Mouse (Mus musculus) midbrain, embryonic 13.5 days (tissue): ENCODE results near the gene Accs. TPM values are rescaled to one million over a fixed set of nuclear protein-coding genes. Genes with fewer than 3 reads are reported as not detected.

Experiments
- ATAC-seq: fragments of 200-750 bp; cut with Nextera tagmentation; 2 replicates; pipeline ENCODE4 v1.8.0; 2017; ENCODE audit warnings: mild to moderate bottlenecking, moderate TSS enrichment, moderate library complexity
- H3K27ac ChIP-seq: fragments of 300-500 bp; sonication (generic); 2 replicates; pipeline ENCODE4 v1.5.1; 2015; ENCODE audit warnings: inconsistent platforms, mild to moderate bottlenecking, moderate library complexity
- H3K27me3 ChIP-seq: fragments of 300-500 bp; sonication (generic); 2 replicates; pipeline ENCODE4 v1.6.1; 2015; ENCODE audit warnings: mild to moderate bottlenecking, inconsistent platforms
- H3K36me3 ChIP-seq: fragments of 300-500 bp; sonication (generic); 2 replicates; pipeline ENCODE4 v1.6.1; 2015; ENCODE audit warnings: mild to moderate bottlenecking, inconsistent platforms
- H3K4me1 ChIP-seq: fragments of 300-500 bp; sonication (generic); replicated peaks from 2 replicates; pipeline ENCODE4 v1.6.1; 2015; ENCODE audit warnings: inconsistent platforms
- H3K4me2 ChIP-seq: fragments of 300-500 bp; sonication (generic); replicated peaks from 2 replicates; pipeline ENCODE4 v1.6.1; 2015; ENCODE audit warnings: moderate library complexity, mild to moderate bottlenecking, inconsistent platforms
- H3K4me3 ChIP-seq: fragments of 300-500 bp; sonication (generic); replicated peaks from 2 replicates; pipeline ENCODE4 v1.5.1; 2015; ENCODE audit warnings: mild to moderate bottlenecking, inconsistent platforms
- H3K9ac ChIP-seq: fragments of 300-500 bp; sonication (generic); replicated peaks from 2 replicates; pipeline ENCODE4 v1.6.1; 2015; ENCODE audit warnings: mild to moderate bottlenecking, inconsistent platforms
- H3K9me3 ChIP-seq: fragments of 300-500 bp; sonication (generic); 2 replicates; pipeline ENCODE4 v1.6.1; 2016; ENCODE audit warnings: mild to moderate bottlenecking, inconsistent platforms
- WGBS: fragments of 180-500 bp; shearing (Covaris S2); methylation state at CpG from one replicate; pipeline ENCODE4 v1.1.7; 2015; 5-methylcytosine and 5-hydroxymethylcytosine counted together
- polyA plus RNA-seq: library from polyadenylated mRNA; unstranded; fragments of >200 nt; fragmentation: Nextera tagmentation; extraction: Ambion mirVana; gene quantifications from 2 replicates; pipeline ENCODE4 v1.2.1, GENCODE M21; 2015

Accs gene
- polyA plus RNA-seq, 1 experiment from 2014 or later = 6.8 TPM

DNA sequence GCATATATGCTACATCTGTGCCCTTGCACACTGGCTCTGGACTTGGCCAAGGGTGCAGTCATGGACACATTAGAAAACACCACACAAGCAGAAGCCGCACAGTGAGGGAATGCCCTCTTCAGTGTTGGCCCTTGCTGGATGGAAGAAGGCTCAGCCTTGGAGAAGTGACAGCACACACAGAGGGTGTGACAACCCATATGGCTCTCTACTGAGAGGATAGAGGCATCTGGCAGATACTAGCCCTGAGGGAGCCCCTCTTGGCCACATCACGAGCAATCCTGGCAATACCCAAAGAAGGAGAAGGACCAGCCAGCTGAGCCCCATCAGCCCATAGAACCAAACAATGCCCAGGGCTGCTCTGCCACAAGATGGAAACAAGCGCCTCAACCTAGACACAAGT is 24.9 kb upstream of the Accs start:
- ATAC-seq = no peak
- Histone ChIP-seq H3K9ac (no peak overlapping the region), H3K4me1 (peaks cover 12% of the 10 kb centered on the region), H3K36me3 (no peaks in the 10 kb centered on the region), H3K27me3 (no peaks in the 10 kb centered on the region), H3K27ac (no peak overlapping the region), H3K4me2 (no peak overlapping the region), H3K4me3 (no peak overlapping the region), H3K9me3 (no peaks in the 10 kb centered on the region)
- WGBS = 84% methylated on average over 3 of the region's 3 CpGs

DNA sequence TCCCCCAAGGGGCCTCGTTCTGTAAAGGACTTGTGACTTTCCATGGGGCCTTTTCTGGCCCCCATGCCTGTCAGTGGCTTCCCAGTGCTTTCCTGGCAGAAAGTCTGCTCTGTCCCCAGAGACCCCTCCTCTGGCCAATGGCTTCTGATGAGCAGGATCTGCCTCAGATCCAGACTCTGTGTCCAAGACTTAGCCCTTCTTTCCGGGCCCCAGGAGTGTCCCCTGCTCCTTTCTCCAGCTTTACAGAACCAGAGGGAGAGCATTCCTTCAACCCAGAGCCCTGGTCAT is 24.4 kb upstream of the Accs start:
- Histone ChIP-seq H3K9me3 (no peaks in the 10 kb centered on the region), H3K4me1 (peaks cover 12% of the 10 kb centered on the region), H3K9ac (no peak overlapping the region), H3K27me3 (no peaks in the 10 kb centered on the region), H3K4me2 (no peak overlapping the region), H3K27ac (no peak overlapping the region), H3K36me3 (no peaks in the 10 kb centered on the region), H3K4me3 (no peak overlapping the region)
- ATAC-seq = no peak
- WGBS = 28% methylated on average over 2 of the region's 2 CpGs

DNA sequence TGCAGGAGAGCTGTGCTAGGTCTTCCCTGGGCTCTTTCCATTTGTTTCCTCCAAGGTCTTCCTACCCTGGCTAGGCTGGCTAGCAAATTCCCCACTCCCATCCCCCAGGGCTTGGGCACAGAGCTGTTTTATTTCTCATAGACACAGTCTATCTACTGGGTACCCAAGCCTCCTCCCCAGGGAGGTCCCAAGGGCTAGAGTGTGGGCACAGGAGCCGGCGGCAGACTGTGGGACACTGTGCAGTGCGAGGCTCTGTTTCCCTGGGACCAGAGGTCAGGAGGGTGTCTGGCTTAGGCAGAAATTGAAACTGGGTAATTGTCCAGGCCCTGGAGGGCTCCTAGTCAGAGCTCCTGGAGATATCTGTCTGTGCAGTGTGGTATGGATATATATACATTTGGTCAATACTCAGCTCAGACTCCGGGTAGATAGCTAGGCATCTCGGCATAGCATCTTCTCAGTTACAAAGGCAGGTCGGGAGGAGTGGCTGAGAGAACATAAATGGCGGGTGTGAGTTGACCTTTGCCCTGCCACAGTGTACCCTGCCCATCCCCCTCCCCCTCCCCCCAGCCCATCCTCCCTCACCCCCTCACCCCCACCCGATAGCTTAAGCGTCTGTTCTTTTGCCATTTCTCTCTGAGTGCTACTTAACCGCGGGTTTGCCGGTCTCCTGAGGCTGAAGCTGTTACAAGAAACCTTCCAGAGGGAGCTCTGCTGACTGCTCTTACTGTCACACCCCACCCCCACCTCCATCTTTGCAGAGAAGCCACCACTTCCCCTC is 23.9 kb upstream of the Accs start:
- Histone ChIP-seq H3K36me3 (no peaks in the 10 kb centered on the region), H3K4me1 (peaks cover 12% of the 10 kb centered on the region), H3K9ac (0 out of 2 replicates have a peak overlapping the region, but pooled peaks have one; percentile 4), H3K27ac (no peak overlapping the region), H3K4me2 (no peak overlapping the region), H3K4me3 (no peak overlapping the region), H3K27me3 (no peaks in the 10 kb centered on the region), H3K9me3 (no peaks in the 10 kb centered on the region)
- ATAC-seq = peak; percentile 49
- WGBS = 24% methylated on average over 12 of the region's 12 CpGs

DNA sequence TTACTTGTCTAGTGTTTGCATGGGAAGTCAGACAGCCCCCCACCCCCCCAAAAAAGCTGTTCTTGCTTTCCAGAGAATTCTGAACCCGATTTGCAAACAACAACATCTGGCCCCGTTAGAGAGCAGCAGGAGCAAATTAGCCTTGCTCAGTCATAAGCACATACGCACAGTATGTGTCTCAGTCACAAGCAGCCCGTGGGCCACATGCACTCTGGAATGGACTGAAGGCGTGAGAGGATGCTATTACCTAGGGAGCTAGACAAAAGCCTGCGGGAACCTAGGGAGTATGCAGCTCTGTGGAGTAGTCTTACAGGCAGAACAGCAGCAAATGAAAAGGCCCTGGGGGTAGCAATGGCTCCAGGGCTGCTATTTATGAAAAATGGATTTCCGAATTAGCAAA is 22.5 kb upstream of the Accs start:
- peak; percentile 21; the same call in 1 of the 2 replicates for ATAC-seq
- no peak overlapping the region for H3K4me3 ChIP-seq
- H3K27me3 ChIP-seq = no peaks in the 10 kb centered on the region
- H3K9me3 ChIP-seq = no peaks in the 10 kb centered on the region
- H3K4me2 ChIP-seq = no peak overlapping the region
- no peaks in the 10 kb centered on the region for H3K36me3 ChIP-seq
- no peak overlapping the region for H3K9ac ChIP-seq
- peaks cover 12% of the 10 kb centered on the region for H3K4me1 ChIP-seq
- 64% methylated on average over 7 of the region's 7 CpGs for WGBS
- H3K27ac ChIP-seq = no peak overlapping the region

DNA sequence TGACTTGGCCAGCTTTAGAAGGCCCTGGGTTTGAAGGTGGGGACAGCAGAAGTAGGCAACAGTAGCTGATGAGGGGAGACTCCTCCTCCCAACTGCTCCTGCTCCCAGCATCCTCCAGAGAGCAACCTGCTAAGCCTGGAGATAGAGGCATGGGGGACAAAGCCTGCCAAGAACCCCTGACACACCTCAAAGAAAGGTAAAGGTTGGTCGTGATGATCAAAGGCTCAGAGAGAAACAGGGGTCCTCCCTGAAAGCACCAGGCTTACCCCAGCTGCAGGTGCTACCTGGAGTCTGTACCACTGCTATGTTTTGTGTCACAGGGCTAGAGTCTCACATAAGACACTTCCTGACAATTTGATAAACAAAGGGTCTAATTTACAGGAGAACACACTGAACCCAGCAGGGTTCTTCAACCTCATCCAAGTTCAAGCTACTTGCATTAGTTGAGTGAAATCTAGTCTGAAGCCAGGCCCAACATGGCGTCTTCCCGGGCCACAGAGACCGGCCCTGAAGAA is 21.7 kb upstream of the Accs start:
- 86% methylated on average over 4 of the region's 4 CpGs for WGBS
- no peaks in the 10 kb centered on the region for H3K36me3 ChIP-seq
- no peaks in the 10 kb centered on the region for H3K9me3 ChIP-seq
- H3K27ac ChIP-seq = no peak overlapping the region
- H3K27me3 ChIP-seq = no peaks in the 10 kb centered on the region
- no peak overlapping the region for H3K9ac ChIP-seq
- no peak for ATAC-seq
- H3K4me1 ChIP-seq = peaks cover 12% of the 10 kb centered on the region
- no peak overlapping the region for H3K4me3 ChIP-seq
- H3K4me2 ChIP-seq = no peak overlapping the region

DNA sequence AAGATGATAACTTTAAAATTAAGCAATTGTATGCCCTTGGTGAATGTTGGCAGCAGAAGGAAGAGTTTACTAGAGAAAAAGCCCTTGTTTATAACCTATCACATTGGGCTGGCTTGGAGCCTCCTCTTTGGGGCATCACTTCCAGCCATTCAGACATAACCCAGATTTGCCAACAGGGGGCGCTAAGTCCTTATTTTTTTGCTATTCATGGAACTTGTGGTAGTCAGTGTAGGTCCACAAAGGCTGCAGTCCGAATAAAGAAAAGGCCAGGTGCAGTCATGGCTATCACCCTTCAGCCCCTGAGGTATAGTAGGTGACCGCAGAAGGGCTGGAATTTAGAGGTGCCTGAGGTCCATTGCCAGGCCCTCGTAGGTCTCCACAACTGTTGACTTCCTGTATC is 21.1 kb upstream of the Accs start:
- ATAC-seq = peak; percentile 62; the same call in 1 of the 2 replicates
- WGBS = 49% methylated on average over 4 of the region's 4 CpGs
- Histone ChIP-seq H3K4me3 (no peak overlapping the region), H3K4me2 (no peak overlapping the region), H3K36me3 (no peaks in the 10 kb centered on the region), H3K4me1 (peaks cover 12% of the 10 kb centered on the region), H3K9me3 (no peaks in the 10 kb centered on the region), H3K9ac (no peak overlapping the region), H3K27ac (no peak overlapping the region), H3K27me3 (no peaks in the 10 kb centered on the region)

DNA sequence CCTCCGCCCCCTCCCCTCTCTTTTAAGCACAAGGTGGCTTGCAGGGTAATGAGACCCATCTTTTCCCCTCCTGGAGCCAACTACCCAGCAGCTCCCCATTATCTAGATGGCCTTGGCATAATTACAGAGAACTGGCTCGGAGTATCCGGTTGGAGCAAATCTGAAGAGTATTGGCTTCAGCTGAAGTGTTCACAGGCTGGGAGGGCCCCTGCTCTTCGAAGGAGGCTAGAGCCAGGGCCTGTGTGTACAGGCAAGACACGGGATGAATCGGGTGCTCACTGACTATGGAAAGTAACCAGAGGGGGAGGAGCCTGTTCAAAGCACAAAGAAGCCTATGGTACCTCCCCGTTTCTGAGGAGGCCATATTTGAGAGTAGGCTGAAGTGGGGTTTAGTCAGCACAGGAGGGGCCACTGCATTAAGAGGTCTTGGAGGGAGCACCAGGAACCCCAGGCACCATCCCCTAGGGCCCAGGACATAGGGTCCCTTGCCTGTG is 19.4 kb upstream of the Accs start, which contains the start of gene Accsl:
TSS of gene Accsl (minus strand) at position 51 of the 494 bp plus-strand sequence.
- Histone ChIP-seq H3K4me2 (no peak within 1 kb of the TSS), H3K9me3 (no peaks in the 10 kb centered on the region), H3K36me3 (no peaks in the 10 kb centered on the region), H3K4me1 (peaks cover 10% of the 10 kb centered on the region), H3K27ac (no peak within 1 kb of the TSS), H3K4me3 (no peak within 1 kb of the TSS), H3K27me3 (no peaks in the 10 kb centered on the region), H3K9ac (no peak within 1 kb of the TSS)
- ATAC-seq = no peak
- 70% methylated on average over 7 of the region's 7 CpGs for WGBS

DNA sequence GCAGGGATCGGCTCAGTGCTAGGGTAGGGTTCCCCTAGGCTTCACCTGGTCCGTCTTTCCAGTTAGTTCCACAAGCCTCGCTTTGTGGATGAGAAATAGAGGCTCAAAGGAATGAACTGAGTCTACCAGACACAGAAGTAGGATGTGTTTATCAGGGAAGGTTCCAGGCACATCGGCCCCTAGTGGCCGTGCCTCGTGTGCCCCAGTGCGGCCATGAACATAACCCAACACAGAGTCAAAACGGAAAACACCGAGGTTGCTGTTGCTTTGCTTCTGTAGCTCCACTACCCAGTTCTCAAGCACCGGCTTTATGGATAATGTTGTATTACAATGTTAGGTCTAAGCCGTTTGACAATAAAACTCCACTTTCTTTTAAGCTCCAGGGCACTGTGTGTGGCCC is 18.8 kb upstream of the Accs start:
- no peak overlapping the region for H3K4me2 ChIP-seq
- WGBS = 85% methylated on average over 11 of the region's 11 CpGs

DNA sequence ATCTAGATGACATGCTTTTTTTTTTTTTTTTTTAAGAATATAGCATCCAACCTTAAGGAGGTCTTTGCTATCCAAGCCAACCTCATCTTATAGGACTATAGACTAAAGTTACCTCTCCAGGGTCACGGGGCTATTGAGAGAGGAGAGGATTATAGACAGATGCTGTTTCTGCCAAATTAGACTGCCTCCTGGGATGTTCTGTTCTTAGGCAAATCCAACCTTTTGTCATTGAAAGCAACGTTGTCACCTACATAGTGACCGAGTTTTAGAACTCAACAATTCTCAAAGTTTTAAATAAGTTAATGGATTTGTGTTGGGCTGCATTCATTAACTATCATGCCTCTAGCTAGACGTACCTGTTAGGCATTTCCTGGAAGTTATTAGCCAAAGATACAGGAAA is 13.5 kb upstream of the Accs start:
- no peaks in the 10 kb centered on the region for H3K27me3 ChIP-seq
- no peaks in the 10 kb centered on the region for H3K36me3 ChIP-seq
- no peak overlapping the region for H3K27ac ChIP-seq
- WGBS = 64% methylated on average over 4 of the region's 4 CpGs
- H3K9me3 ChIP-seq = no peaks in the 10 kb centered on the region
- no peak overlapping the region for H3K9ac ChIP-seq
- H3K4me2 ChIP-seq = no peak overlapping the region
- no peaks in the 10 kb centered on the region for H3K4me1 ChIP-seq
- H3K4me3 ChIP-seq = no peak overlapping the region
- ATAC-seq = no peak

More for the DNA sequence above, 18.8 kb upstream of the Accs start:
- ATAC-seq = no peak
- H3K9me3 ChIP-seq = no peaks in the 10 kb centered on the region
- H3K27me3 ChIP-seq = no peaks in the 10 kb centered on the region
- no peaks in the 10 kb centered on the region for H3K36me3 ChIP-seq
- no peak overlapping the region for H3K27ac ChIP-seq
- no peak overlapping the region for H3K4me3 ChIP-seq
- H3K9ac ChIP-seq = no peak overlapping the region
- H3K4me1 ChIP-seq = peaks cover 4% of the 10 kb centered on the region

DNA sequence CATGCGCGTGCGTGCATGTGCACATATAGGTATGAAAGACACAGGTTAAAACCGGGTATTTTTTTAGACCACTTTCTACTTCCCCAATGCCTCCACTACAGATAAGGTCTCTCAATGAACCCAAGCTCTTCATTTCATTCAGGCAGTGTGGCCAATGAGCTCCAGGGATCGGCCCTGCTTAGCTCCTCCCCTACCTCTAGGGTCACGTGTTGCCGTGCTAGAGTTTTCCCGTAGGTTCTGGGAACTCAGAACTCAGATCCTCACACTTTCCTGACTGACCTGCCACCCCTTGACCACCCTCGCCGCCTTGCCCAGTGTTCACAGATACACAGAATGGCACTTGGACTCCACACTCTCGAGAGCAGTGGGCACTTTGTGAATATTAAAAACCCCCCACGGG is 9.1 kb upstream of the Accs start:
- no peaks in the 10 kb centered on the region for H3K36me3 ChIP-seq
- no peak overlapping the region for H3K27ac ChIP-seq
- no peaks in the 10 kb centered on the region for H3K27me3 ChIP-seq
- no peaks in the 10 kb centered on the region for H3K4me1 ChIP-seq
- no peak overlapping the region for H3K9ac ChIP-seq
- no peaks in the 10 kb centered on the region for H3K9me3 ChIP-seq
- whole genome bisulfite sequencing = 79% methylated on average over 12 of the region's 12 CpGs
- ATAC-seq = no peak
- H3K4me3 ChIP-seq = no peak overlapping the region
- H3K4me2 ChIP-seq = no peak overlapping the region

DNA sequence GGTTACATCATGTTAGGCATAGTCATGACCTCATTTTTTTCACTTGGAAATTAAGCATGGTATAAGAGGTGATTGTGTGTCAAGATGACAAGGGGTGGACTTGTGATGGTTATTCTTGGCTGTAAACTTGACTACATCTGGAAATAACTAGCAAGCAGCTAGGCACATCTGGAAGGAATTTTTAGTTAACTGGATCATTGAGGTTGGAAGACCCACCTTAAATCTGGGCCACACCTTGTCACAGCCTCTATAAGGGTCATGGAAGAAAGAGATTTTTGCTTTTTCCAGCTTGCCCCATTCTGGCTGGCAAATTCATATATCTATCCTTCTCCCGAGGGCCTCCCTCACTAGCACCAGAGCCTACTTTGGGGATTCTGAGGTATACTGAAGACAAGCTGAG is 1.6 kb upstream of the Accs start:
- H3K4me1 ChIP-seq = peaks cover 15% of the 10 kb centered on the region
- 97% methylated on average over 1 of the region's 1 CpGs for WGBS
- H3K4me3 ChIP-seq = no peak overlapping the region
- H3K9ac ChIP-seq = no peak overlapping the region
- H3K4me2 ChIP-seq = no peak overlapping the region
- no peak for ATAC-seq
- 0 out of 2 replicates have a peak, but pooled peaks cover 4% of the 10 kb centered on the region for H3K27me3 ChIP-seq
- H3K27ac ChIP-seq = no peak overlapping the region
- H3K9me3 ChIP-seq = no peaks in the 10 kb centered on the region
- H3K36me3 ChIP-seq = 0 out of 2 replicates have a peak, but pooled peaks cover 5% of the 10 kb centered on the region

DNA sequence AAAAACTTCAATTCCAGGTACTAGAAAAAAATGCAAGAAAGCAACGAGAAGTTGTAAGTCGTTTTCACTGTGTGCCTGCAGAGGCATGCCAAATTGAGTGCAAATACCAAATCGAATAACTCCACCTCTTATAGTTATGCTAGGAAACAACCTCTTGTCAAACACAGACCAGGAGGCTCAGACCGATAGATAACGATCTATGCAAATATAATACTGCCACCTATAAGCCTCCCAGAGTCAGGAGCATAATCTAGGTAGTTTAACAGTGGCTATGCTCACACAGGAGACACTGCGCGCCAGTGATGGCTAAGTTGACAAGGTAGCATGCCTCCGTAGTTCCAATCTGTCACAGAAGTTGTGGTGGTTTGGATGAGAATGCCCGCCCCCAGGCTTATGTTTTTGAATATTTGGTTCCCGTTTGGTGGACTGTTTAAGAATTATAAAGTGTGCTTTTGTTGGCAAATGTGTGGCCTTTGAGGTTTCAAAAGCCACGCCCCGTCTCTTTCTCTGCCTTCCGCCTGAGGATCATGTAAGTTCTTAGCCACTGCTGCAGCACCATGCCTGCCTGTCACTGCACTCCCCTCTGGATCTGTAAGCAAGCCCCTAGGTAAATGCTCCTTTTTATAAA is 688 bp upstream of the Accs start:
- WGBS = 56% methylated on average over 13 of the region's 13 CpGs
- no peak overlapping the region for H3K9ac ChIP-seq
- no peak for ATAC-seq

More for the DNA sequence above, 688 bp upstream of the Accs start:
- Histone ChIP-seq H3K27ac (no peak overlapping the region), H3K4me1 (peaks cover 15% of the 10 kb centered on the region), H3K36me3 (peaks cover 13% of the 10 kb centered on the region; the same call in 1 of the 2 replicates), H3K4me3 (peak overlapping the region; percentile 69), H3K9me3 (no peaks in the 10 kb centered on the region), H3K27me3 (0 out of 2 replicates have a peak, but pooled peaks cover 4% of the 10 kb centered on the region), H3K4me2 (peak overlapping the region; percentile 73)
